Mouse (Mus musculus): ENCODE measurements at regions not wholly inside any gene's neighbourhood (a gene's known extent, or its start where the extent isn't known, plus 50 kb on each side); places are given as distances from the start of the nearest gene placed in this dataset.

GRCm38 (mm10) chr1:4655252-4655651, 152.4 kb upstream of the Gm37988 start:
- TF ChIP-seq POLR2A (IDR thresholded peaks at IDR 0.05; ENCODE audit: borderline replicate concordance, extremely low read depth, low read depth, low read length) (no peak), CTCF (IDR thresholded peaks at IDR 0.05; ENCODE audit: insufficient read depth, low read length) (no peak)

Data from lung, adult 2 months (tissue).